Mouse (Mus musculus): ENCODE measurements around the gene Pnpo.

Gene Pnpo

GRCm38 (mm10) chr11:96943746-96944304 is at the start of gene Pnpo:
Gene Pnpo, minus strand, starts transcription at chr11:96943986.
- peak; percentile 93 to 95 for DNase-seq (ENCODE audit: low spot score in 2 of 2)

- DNase-seq (ENCODE audit: low spot score in 2 of 2), result no peak
Measured at GRCm38 (mm10) chr11:96992722-96993311, 49.0 kb upstream of the Pnpo start.

- DNase-seq (ENCODE audit: low spot score in 2 of 2), result no peak
Measured at GRCm38 (mm10) chr11:96991501-96991900, 47.7 kb upstream of the Pnpo start.

GRCm38 (mm10) chr11:96987873-96988655 is 44.3 kb upstream of the Pnpo start:
- peak; percentile 73 to 79 for DNase-seq (ENCODE audit: low spot score in 2 of 2)

- no peak for DNase-seq (ENCODE audit: low spot score in 2 of 2)
Measured at GRCm38 (mm10) chr11:96986463-96986862, 42.7 kb upstream of the Pnpo start.

- no peak for DNase-seq (ENCODE audit: low spot score in 2 of 2)
Measured at GRCm38 (mm10) chr11:96984903-96985302, 41.1 kb upstream of the Pnpo start.

- DNase-seq (ENCODE audit: low spot score in 2 of 2), result no peak
Measured at GRCm38 (mm10) chr11:96982859-96983258, 39.1 kb upstream of the Pnpo start, which contains the start of gene Sp2. Gene Sp2, minus strand, starts transcription at chr11:96982959.

GRCm38 (mm10) chr11:96982355-96982754 is 38.6 kb upstream of the Pnpo start:
- peak; percentile 80 to 85 for DNase-seq (ENCODE audit: low spot score in 2 of 2)

- no peak for DNase-seq (ENCODE audit: low spot score in 2 of 2)
Measured at GRCm38 (mm10) chr11:96981461-96981860, 37.7 kb upstream of the Pnpo start.

GRCm38 (mm10) chr11:96980021-96980420 is 36.2 kb upstream of the Pnpo start:
- no peak for DNase-seq (ENCODE audit: low spot score in 2 of 2)

GRCm38 (mm10) chr11:96979329-96979728 is 35.5 kb upstream of the Pnpo start:
- no peak for DNase-seq (ENCODE audit: low spot score in 2 of 2)

GRCm38 (mm10) chr11:96978401-96979246 is 34.8 kb upstream of the Pnpo start:
- DNase-seq (ENCODE audit: low spot score in 2 of 2), result no peak

GRCm38 (mm10) chr11:96977606-96978400 is 34.0 kb upstream of the Pnpo start:
- DNase-seq (ENCODE audit: low spot score in 2 of 2), result peak; percentile 98 to 99

- peak; percentile 84 to 86 for DNase-seq (ENCODE audit: low spot score in 2 of 2)
Measured at GRCm38 (mm10) chr11:96976911-96977591, 33.3 kb upstream of the Pnpo start.

GRCm38 (mm10) chr11:96976379-96976687 is 32.5 kb upstream of the Pnpo start:
- DNase-seq (ENCODE audit: low spot score in 2 of 2), result no peak

GRCm38 (mm10) chr11:96975511-96976378 is 32.0 kb upstream of the Pnpo start:
- DNase-seq (ENCODE audit: low spot score in 2 of 2), result no peak

GRCm38 (mm10) chr11:96974813-96975212 is 31.0 kb upstream of the Pnpo start:
- DNase-seq (ENCODE audit: low spot score in 2 of 2), result peak in 1 of 2 experiments; percentile 47

- DNase-seq (ENCODE audit: low spot score in 2 of 2), result no peak
Measured at GRCm38 (mm10) chr11:96973426-96973964, 29.7 kb upstream of the Pnpo start.

GRCm38 (mm10) chr11:96972906-96973305 is 29.1 kb upstream of the Pnpo start:
- DNase-seq (ENCODE audit: low spot score in 2 of 2), result no peak
